Mouse (Mus musculus) ES-Bruce4 (cell line): ENCODE results near the gene H2al1m.

Experiments
- CTCF ChIP-seq: IDR thresholded peaks from one replicate; pipeline ENCODE4 v1.8.1; 2011; ENCODE audit warnings: low read depth, low read length
- EP300 ChIP-seq: IDR thresholded peaks from 2 replicates; pipeline ENCODE4 v1.6.1; 2011; ENCODE audit warnings: low read depth, low read length; ENCODE audit not compliant: insufficient read depth
- POLR2A ChIP-seq: IDR thresholded peaks from one replicate; pipeline ENCODE4 v1.8.1; 2011; ENCODE audit warnings: low read length; ENCODE audit not compliant: insufficient read depth

- TF ChIP-seq POLR2A (no peak), EP300 (no peak), CTCF (no peak)
Measured at GRCm38 (mm10) chrX:9253990-9254389, 29.6 kb upstream of the H2al1m start.
